Mouse (Mus musculus): Measurements from ENCODE around the gene Fah. TPM values are rescaled to one million over a fixed set of nuclear protein-coding genes. Genes with fewer than 3 reads are reported as not detected.

Fah gene
- total RNA-seq, 1 experiment, result 10.3 TPM

GRCm38 (mm10) chr7:84631878-84632277 is 25.4 kb upstream of the Fah start:
- in situ Hi-C loops (cut with MboI; ENCODE audit: low sequenced_read_pairs in 2 of 2, unreplicated experiment in 2 of 2), result no loop called here
- no peak for DNase-seq (ENCODE audit: low read depth, low spot score)
- H3K4me3 ChIP-seq (ENCODE audit: insufficient read depth in 1 of 2, low read depth in 1 of 2, low read length in 2 of 2, poor library complexity in 1 of 2, severe bottlenecking in 1 of 2), result no peak overlapping the region
- H3K9me3 ChIP-seq (ENCODE audit: control insufficient read depth, insufficient read depth, low read depth, low read length), result no peaks in the 10 kb centered on the region
- no peaks in the 10 kb centered on the region for H3K4me1 ChIP-seq (ENCODE audit: control insufficient read depth in 2 of 2, insufficient read depth in 2 of 2, low read length in 2 of 2, poor library complexity in 1 of 2)
- TF ChIP-seq MAFK (IDR thresholded peaks at IDR 0.05; ENCODE audit: insufficient read depth, low read depth, low read length) (no peak), CHD2 (IDR thresholded peaks at IDR 0.05; ENCODE audit: low read depth, low read length) (no peak), HCFC1 (IDR thresholded peaks at IDR 0.05; ENCODE audit: borderline replicate concordance, insufficient read depth, low read length) (no peak), ZNF384 (IDR thresholded peaks at IDR 0.05; ENCODE audit: low read depth, low read length) (no peak), ZC3H11A (IDR thresholded peaks at IDR 0.05; ENCODE audit: borderline replicate concordance, low read depth, low read length) (no peak)
- H3K27ac ChIP-seq (ENCODE audit: insufficient read depth, low read depth, low read length, poor library complexity, severe bottlenecking), result no peak overlapping the region
- no peaks in the 10 kb centered on the region for H3K36me3 ChIP-seq (ENCODE audit: control insufficient read depth, insufficient read depth, low read length, poor library complexity, severe bottlenecking)
- no peak overlapping the region for H3K9ac ChIP-seq (ENCODE audit: insufficient read depth, low read depth, low read length, poor library complexity, severe bottlenecking)

GRCm38 (mm10) chr7:84623718-84624117 is 17.2 kb upstream of the Fah start:
- in situ Hi-C loops (cut with MboI; ENCODE audit: low sequenced_read_pairs in 2 of 2, unreplicated experiment in 2 of 2), result no loop called here
- peaks cover 5% of the 10 kb centered on the region; the same call in 1 of the 2 replicates for H3K36me3 ChIP-seq (ENCODE audit: control insufficient read depth, insufficient read depth, low read length, poor library complexity, severe bottlenecking)

GRCm38 (mm10) chr7:84620956-84621355 is 14.4 kb upstream of the Fah start:
- Histone ChIP-seq H3K4me3 (ENCODE audit: insufficient read depth in 1 of 2, low read depth in 1 of 2, low read length in 2 of 2, poor library complexity in 1 of 2, severe bottlenecking in 1 of 2) (no peak overlapping the region), H3K4me1 (ENCODE audit: control insufficient read depth in 2 of 2, insufficient read depth in 2 of 2, low read length in 2 of 2, poor library complexity in 1 of 2) (no peaks in the 10 kb centered on the region), H3K9ac (ENCODE audit: insufficient read depth, low read depth, low read length, poor library complexity, severe bottlenecking) (no peak overlapping the region), H3K27ac (ENCODE audit: insufficient read depth, low read depth, low read length, poor library complexity, severe bottlenecking) (no peak overlapping the region), H3K36me3 (ENCODE audit: control insufficient read depth, insufficient read depth, low read length, poor library complexity, severe bottlenecking) (peaks cover 5% of the 10 kb centered on the region), H3K9me3 (ENCODE audit: control insufficient read depth, insufficient read depth, low read depth, low read length) (0 out of 2 replicates have a peak, but pooled peaks cover 1% of the 10 kb centered on the region)
- TF ChIP-seq CHD2 (IDR thresholded peaks at IDR 0.05; ENCODE audit: low read depth, low read length), result no peak
- TF ChIP-seq ZC3H11A (IDR thresholded peaks at IDR 0.05; ENCODE audit: borderline replicate concordance, low read depth, low read length), result no peak
- TF ChIP-seq MAFK (IDR thresholded peaks at IDR 0.05; ENCODE audit: insufficient read depth, low read depth, low read length), result no peak
- no peak for TF ChIP-seq ZNF384 (IDR thresholded peaks at IDR 0.05; ENCODE audit: low read depth, low read length)
- TF ChIP-seq HCFC1 (IDR thresholded peaks at IDR 0.05; ENCODE audit: borderline replicate concordance, insufficient read depth, low read length), result no peak
- no peak for DNase-seq (ENCODE audit: low read depth, low spot score)
- in situ Hi-C loops (cut with MboI; ENCODE audit: low sequenced_read_pairs in 2 of 2, unreplicated experiment in 2 of 2), result no loop called here

More at GRCm38 (mm10) chr7:84623718-84624117, 17.2 kb upstream of the Fah start:
- no peak overlapping the region for H3K9ac ChIP-seq (ENCODE audit: insufficient read depth, low read depth, low read length, poor library complexity, severe bottlenecking)
- no peak overlapping the region for H3K27ac ChIP-seq (ENCODE audit: insufficient read depth, low read depth, low read length, poor library complexity, severe bottlenecking)
- 0 out of 2 replicates have a peak, but pooled peaks cover 1% of the 10 kb centered on the region for H3K9me3 ChIP-seq (ENCODE audit: control insufficient read depth, insufficient read depth, low read depth, low read length)
- H3K4me3 ChIP-seq (ENCODE audit: insufficient read depth in 1 of 2, low read depth in 1 of 2, low read length in 2 of 2, poor library complexity in 1 of 2, severe bottlenecking in 1 of 2), result no peak overlapping the region
- no peaks in the 10 kb centered on the region for H3K4me1 ChIP-seq (ENCODE audit: control insufficient read depth in 2 of 2, insufficient read depth in 2 of 2, low read length in 2 of 2, poor library complexity in 1 of 2)
- TF ChIP-seq ZNF384 (IDR thresholded peaks at IDR 0.05; ENCODE audit: low read depth, low read length), result no peak
- no peak for TF ChIP-seq ZC3H11A (IDR thresholded peaks at IDR 0.05; ENCODE audit: borderline replicate concordance, low read depth, low read length)
- no peak for DNase-seq (ENCODE audit: low read depth, low spot score)

GRCm38 (mm10) chr7:84618951-84619350 is 12.4 kb upstream of the Fah start:
- Histone ChIP-seq H3K9me3 (ENCODE audit: control insufficient read depth, insufficient read depth, low read depth, low read length) (no peaks in the 10 kb centered on the region), H3K4me1 (ENCODE audit: control insufficient read depth in 2 of 2, insufficient read depth in 2 of 2, low read length in 2 of 2, poor library complexity in 1 of 2) (no peaks in the 10 kb centered on the region), H3K36me3 (ENCODE audit: control insufficient read depth, insufficient read depth, low read length, poor library complexity, severe bottlenecking) (peaks cover 1% of the 10 kb centered on the region), H3K9ac (ENCODE audit: insufficient read depth, low read depth, low read length, poor library complexity, severe bottlenecking) (no peak overlapping the region), H3K4me3 (ENCODE audit: insufficient read depth in 1 of 2, low read depth in 1 of 2, low read length in 2 of 2, poor library complexity in 1 of 2, severe bottlenecking in 1 of 2) (no peak overlapping the region), H3K27ac (ENCODE audit: insufficient read depth, low read depth, low read length, poor library complexity, severe bottlenecking) (no peak overlapping the region)
- in situ Hi-C loops (cut with MboI; ENCODE audit: low sequenced_read_pairs in 2 of 2, unreplicated experiment in 2 of 2), result no loop called here
- DNase-seq (ENCODE audit: low read depth, low spot score), result no peak
- TF ChIP-seq MAFK (IDR thresholded peaks at IDR 0.05; ENCODE audit: insufficient read depth, low read depth, low read length) (no peak), HCFC1 (IDR thresholded peaks at IDR 0.05; ENCODE audit: borderline replicate concordance, insufficient read depth, low read length) (no peak), ZNF384 (IDR thresholded peaks at IDR 0.05; ENCODE audit: low read depth, low read length) (no peak), CHD2 (IDR thresholded peaks at IDR 0.05; ENCODE audit: low read depth, low read length) (no peak), ZC3H11A (IDR thresholded peaks at IDR 0.05; ENCODE audit: borderline replicate concordance, low read depth, low read length) (no peak)

- in situ Hi-C loops (cut with MboI; ENCODE audit: low sequenced_read_pairs in 2 of 2, unreplicated experiment in 2 of 2), result no loop called here
- Histone ChIP-seq H3K4me1 (ENCODE audit: control insufficient read depth in 2 of 2, insufficient read depth in 2 of 2, low read length in 2 of 2, poor library complexity in 1 of 2) (no peaks in the 10 kb centered on the region), H3K27ac (ENCODE audit: insufficient read depth, low read depth, low read length, poor library complexity, severe bottlenecking) (no peak overlapping the region), H3K4me3 (ENCODE audit: insufficient read depth in 1 of 2, low read depth in 1 of 2, low read length in 2 of 2, poor library complexity in 1 of 2, severe bottlenecking in 1 of 2) (no peak overlapping the region), H3K9ac (ENCODE audit: insufficient read depth, low read depth, low read length, poor library complexity, severe bottlenecking) (no peak overlapping the region), H3K36me3 (ENCODE audit: control insufficient read depth, insufficient read depth, low read length, poor library complexity, severe bottlenecking) (no peaks in the 10 kb centered on the region), H3K9me3 (ENCODE audit: control insufficient read depth, insufficient read depth, low read depth, low read length) (no peaks in the 10 kb centered on the region)
- DNase-seq (ENCODE audit: low read depth, low spot score), result no peak
- no peak for TF ChIP-seq HCFC1 (IDR thresholded peaks at IDR 0.05; ENCODE audit: borderline replicate concordance, insufficient read depth, low read length)
- no peak for TF ChIP-seq CHD2 (IDR thresholded peaks at IDR 0.05; ENCODE audit: low read depth, low read length)
- no peak for TF ChIP-seq MAFK (IDR thresholded peaks at IDR 0.05; ENCODE audit: insufficient read depth, low read depth, low read length)
- no peak for TF ChIP-seq ZNF384 (IDR thresholded peaks at IDR 0.05; ENCODE audit: low read depth, low read length)
- no peak for TF ChIP-seq ZC3H11A (IDR thresholded peaks at IDR 0.05; ENCODE audit: borderline replicate concordance, low read depth, low read length)
Measured at GRCm38 (mm10) chr7:84612445-84612844, 5.9 kb upstream of the Fah start.
